In genomic region chr14:77771626-77772025, GRCm38 (mm10) we compare ENCODE assay signal across 24 mouse cellular contexts.
"Had no signal": no experiment of that assay in that cellular context is flagged by ENCODE, and none has a peak within 500 bp of the region (broad histone marks: within the 10 kb centered on the region; RNA-seq: fewer than 3 reads in every experiment).

No protein-coding gene starts in this region.

- H3K27me3 ChIP-seq: hindbrain, embryonic 12.5 days; intestine, embryonic 15.5 days; limb, embryonic 12.5 days had no signal

- H3K4me1 ChIP-seq: hindbrain, embryonic 10.5 days; hindbrain, embryonic 12.5 days; intestine, embryonic 15.5 days; limb, embryonic 10.5 days; limb, embryonic 12.5 days had no signal

- ATAC-seq: hindbrain, embryonic 16.5 days; inflammation-experienced regulatory T-cells, adult 6 months; intestine, embryonic 15.5 days; intestine, postnatal 0 days had no signal

- H3K4me2 ChIP-seq: heart, embryonic 11.5 days; hindbrain, embryonic 12.5 days; hindbrain, embryonic 14.5 days; intestine, embryonic 15.5 days; limb, embryonic 12.5 days had no signal

- H3K9me3 ChIP-seq: hindbrain, embryonic 10.5 days; hindbrain, embryonic 12.5 days; intestine, embryonic 15.5 days; limb, embryonic 10.5 days; limb, embryonic 12.5 days had no signal

- H3K9ac ChIP-seq: hindbrain, embryonic 12.5 days; hindbrain, embryonic 14.5 days; intestine, embryonic 15.5 days; limb, embryonic 12.5 days had no signal

- H3K4me3 ChIP-seq: gastrocnemius, adult 2 months; heart, adult 2 months; hindbrain, embryonic 10.5 days; hindbrain, embryonic 12.5 days; intestine, embryonic 15.5 days; layer of hippocampus, adult 2 months; left cerebral cortex, adult 2 months; limb, embryonic 10.5 days; limb, embryonic 12.5 days had no signal

- H3K36me3 ChIP-seq: hindbrain, embryonic 10.5 days; hindbrain, embryonic 12.5 days; intestine, embryonic 15.5 days; limb, embryonic 10.5 days; limb, embryonic 12.5 days had no signal

- DNase-seq: gastrocnemius, adult 2 months; gastrocnemius, postnatal 10 days; gastrocnemius, postnatal 25 days; heart, adult 2 months; heart, postnatal 10 days; heart, postnatal 4 days; kidney, adult 18-20 months; kidney, adult 8-10 months; kidney, postnatal 10 days; kidney, postnatal 25 days; kidney, postnatal 4 days; liver had no signal

- H3K27ac ChIP-seq: gastrocnemius, adult 2 months; heart, adult 2 months; hindbrain, embryonic 10.5 days; hindbrain, embryonic 12.5 days; hindbrain, embryonic 14.5 days; intestine, embryonic 15.5 days; layer of hippocampus, adult 2 months; left cerebral cortex, adult 2 months; limb, embryonic 10.5 days; limb, embryonic 12.5 days had no signal
